Mouse (Mus musculus) liver, adult 2 months (tissue): ENCODE data around the gene Scly.

Experiments
- CTCF ChIP-seq: fragments of 200-500 bp; IDR thresholded peaks from 2 replicates; pipeline ENCODE4 v1.5.1; 2011; ENCODE audit warnings: low read depth, low read length, control low read depth
- POLR2A ChIP-seq: fragments of 200-500 bp; IDR thresholded peaks from 2 replicates; pipeline ENCODE4 v1.6.1; 2011; ENCODE audit warnings: low read length, control low read depth; ENCODE audit not compliant: insufficient read depth; ENCODE audit errors: extremely low read depth

- TF ChIP-seq CTCF (no peak), POLR2A (no peak)
Observed at GRCm38 (mm10) chr1:91272260-91272659, 25.9 kb upstream of the Scly start.
